Mouse (Mus musculus) erythroblast, embryonic 14.5 days (primary cell): Measurements from ENCODE around the gene Rnf150.

Experiments
- GATA1 ChIP-seq: IDR thresholded peaks from 2 replicates; pipeline ENCODE4 v1.6.1; 2012; ENCODE audit warnings: low read length, inconsistent platforms, mixed read lengths
- TAL1 ChIP-seq: IDR thresholded peaks from 3 replicates; pipeline ENCODE4 v1.6.1; 2012; ENCODE audit warnings: low read length, inconsistent platforms, mixed read lengths

GRCm38 (mm10) chr8:83049171-83049601 lies 186.0 kb downstream of the Rnf150 start:
- TF ChIP-seq TAL1 = no peak
- TF ChIP-seq GATA1 = no peak
